Mouse (Mus musculus) liver, adult 10 weeks (tissue): ENCODE data around the gene Ckap2. TPM values are rescaled to one million over a fixed set of nuclear protein-coding genes. Genes with fewer than 3 reads are reported as not detected.

Experiments
- polyA plus RNA-seq: library from polyadenylated mRNA; stranded (reverse); fragments of 350-450 nt; fragmentation: Illumina TruSeq; extraction: RNeasy Lipid Tissue Mini Kit (QIAGEN cat#74804); gene quantifications from one replicate; pipeline ENCODE4 v1.2.3, GENCODE M21; 2014; ENCODE audit warnings: low read depth, low replicate concordance

Gene Ckap2
- not detected for polyA plus RNA-seq

DNA sequence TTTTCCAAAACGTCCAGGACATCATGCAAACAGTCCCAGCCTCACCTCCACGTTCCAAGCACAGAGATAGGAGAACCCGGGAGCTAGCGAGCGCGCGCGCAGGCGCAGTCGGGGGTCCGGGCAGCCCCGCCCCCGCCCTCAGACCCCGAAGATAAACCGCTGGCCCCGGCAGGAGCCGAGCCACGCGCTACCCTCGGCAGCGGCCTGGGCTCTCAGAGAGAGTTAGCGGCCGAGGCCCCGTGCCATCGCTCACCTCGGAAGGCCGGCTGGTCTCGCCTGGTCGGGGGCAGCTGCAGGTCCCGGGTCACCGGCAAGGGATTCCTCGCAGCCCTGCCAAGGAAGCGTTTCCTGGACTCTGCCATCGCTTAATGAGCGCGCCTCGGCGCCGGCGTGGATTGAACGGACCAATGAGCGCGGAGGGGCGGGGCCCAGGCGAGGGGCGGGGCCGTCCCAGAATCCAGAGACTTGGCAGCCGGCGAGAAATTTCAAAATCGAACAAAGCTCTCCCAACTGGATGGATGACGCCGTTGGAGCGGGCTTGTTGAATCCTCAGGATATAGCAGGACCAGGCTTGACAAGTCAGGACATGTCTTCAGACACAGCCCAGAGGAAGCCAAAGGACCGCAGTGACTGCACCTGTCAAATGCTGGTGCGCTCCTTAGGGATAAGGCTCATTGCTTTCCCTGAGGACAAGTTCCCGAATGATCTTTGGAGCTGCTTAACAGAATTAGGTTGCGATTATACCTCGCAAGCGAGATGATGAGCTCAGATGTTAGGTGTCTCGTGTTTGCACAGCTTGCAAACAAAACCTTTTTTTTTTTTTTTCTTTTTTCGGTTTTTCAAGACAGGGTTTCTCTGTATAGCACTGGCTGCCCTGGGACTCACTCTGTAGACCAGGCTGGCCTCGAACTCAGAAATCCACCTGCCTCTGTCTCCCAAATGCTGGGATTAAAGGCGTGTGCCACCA lies at the start of gene Ckap2:
Gene Ckap2 (minus strand): TSS at position 389 of the 967 bp plus-strand sequence.

DNA sequence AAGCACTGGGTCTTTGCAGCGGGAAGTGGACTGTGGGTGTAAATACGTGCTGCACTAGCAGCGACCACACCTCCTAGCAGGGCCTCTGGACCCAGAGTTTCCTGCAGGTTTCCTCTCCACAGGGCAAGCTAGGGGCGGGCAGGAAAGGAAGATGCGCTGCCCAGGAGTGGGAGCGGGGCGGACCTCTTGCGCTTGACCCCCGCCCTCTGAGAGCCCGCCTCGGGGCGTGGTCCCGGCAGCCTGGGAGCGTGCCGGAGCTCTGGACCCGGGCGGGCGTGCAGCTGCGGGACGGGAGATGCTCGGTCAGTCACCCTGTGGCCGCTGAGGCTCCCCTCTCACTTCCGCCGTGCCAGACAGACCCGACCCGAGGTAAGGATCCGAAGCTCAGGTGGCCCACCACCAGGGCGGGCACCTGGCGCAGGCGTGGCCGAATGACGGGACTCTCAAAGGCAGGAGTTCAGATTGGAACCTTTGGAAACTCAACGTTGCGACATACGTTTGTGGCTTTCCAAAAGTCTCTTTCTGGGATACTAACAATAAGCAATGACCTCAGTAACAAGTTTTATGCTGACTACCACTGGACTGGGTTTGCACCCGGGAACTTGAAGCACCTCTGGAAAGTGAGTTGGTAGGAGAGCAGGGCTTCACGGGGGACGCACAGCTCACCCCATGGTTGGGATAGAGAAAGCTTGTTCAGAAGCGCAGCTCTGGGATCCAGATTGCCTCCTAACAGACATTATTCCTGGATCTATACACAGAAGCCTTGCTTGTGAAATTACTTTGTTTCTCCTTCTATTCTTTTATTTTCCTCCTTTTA lies 41.6 kb upstream of the Ckap2 start, which contains the start of gene Thsd1:
Gene Thsd1 (plus strand): TSS at position 253 of the 817 bp plus-strand sequence.

DNA sequence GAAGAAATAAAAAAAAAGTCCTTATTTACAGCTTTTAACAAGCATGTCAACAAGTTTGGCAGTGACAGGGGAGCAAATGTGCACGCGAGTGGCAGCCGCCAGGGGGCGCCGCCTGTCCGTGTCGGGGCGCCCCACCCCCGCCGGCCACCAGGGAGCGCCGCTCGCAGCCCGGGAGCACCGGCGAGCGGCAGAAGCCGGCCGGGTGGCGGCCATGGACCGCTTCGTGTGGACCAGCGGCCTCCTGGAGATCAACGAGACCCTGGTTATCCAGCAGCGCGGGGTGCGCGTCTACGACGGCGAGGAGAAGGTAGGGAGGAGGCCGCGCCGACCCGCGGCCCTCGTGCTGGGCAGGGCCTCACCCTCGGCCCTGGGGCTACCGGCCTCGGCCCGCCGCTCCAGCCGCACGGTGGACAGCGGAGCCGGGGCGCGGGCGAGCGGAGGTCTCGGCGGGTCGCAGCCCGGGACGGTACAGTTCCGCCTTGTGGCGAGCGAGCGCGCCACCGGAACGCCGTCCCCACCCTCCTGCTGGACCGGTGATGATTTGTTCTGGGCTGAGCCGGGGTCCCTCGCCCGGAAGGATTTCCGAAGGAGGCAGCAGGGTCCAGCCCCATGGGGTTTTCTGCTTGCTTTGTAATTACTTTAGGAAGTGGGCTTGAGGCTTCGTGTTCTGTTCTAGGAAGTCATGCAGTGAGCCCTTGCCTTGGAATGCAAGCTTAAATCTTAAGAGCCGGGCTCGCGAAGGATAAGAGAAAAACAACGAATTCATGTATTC lies 7.2 kb upstream of the Ckap2 start, which contains the start of gene Vps36:
Gene Vps36 (plus strand): TSS at position 150 of the 772 bp plus-strand sequence.

DNA sequence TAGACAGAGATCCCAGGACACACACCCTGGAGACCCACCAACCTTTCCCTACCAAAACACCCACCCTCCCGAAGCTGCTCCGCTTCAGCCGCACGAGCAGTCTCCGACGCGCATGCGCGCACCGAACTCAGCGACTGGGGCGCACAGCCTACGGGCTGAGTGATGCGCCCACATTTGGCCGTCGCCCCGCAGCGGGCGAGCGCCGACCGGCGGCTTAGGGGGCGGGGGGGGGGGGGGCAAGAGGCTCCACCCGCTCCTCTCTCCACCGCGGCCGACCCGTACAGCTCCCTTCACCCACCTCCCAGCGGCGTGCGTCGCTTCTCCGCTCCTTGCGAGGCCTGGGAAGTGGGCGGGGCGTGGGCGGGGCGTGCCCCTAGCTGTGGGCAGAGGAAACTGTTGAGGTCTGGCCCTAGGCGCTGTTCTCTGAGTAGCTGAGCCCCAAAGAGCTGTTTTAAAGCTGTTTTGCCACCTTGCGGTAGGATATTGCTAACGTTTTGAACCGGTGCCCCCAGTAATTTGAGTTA lies 19.5 kb downstream of the Ckap2 start, which contains the start of gene Nek3:
Gene Nek3 (minus strand): TSS at position 356 of the 524 bp plus-strand sequence.

DNA sequence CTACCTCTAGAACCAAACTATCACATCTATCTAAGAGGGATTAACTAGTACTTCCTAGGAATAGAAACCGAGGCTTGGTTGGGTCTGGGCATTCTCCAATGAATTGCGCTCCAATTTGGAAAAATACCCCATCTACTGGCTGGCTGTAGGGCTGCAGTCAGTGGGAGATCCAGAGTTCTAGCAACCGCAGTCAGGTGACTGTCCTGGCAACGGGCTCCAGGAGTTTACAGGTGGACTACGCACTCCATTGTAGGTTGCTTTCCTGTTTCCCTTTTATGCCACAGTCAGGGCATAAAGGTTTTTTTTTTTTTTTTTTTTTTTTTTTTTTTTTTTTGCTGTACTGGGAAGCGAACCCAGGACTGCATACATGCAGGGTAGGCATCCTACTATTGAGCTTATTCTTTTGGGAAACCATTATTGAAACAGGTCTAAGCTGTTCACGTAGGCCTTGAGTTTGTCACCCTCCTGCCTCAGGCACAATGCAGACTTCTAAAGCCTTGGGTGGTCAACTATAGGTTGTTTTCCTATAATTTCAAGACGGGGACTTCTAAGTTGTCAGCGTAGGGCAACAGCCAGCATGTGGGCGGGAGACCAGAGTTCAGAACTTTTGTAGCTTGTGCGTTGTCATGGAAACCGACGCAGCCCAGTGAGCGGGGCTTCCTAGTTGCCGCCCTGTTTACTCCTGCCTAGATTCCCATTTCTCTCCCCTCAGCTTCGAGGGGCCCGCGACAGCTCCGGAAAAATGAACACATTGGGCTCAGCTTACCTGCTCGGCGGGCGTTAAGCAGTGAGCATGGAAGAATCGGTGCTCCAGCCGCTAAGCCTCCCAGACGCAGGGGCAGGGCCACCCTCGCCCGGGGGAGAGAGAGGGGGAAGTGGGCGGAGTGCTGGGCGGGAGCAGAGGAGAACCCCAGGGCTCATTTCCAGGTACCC lies 61.1 kb downstream of the Ckap2 start, which contains the start of gene Nek5:
Gene Nek5 (minus strand): TSS at position 834 of the 933 bp plus-strand sequence.

Other genes with a start within 250 kb of the Ckap2 start
- not detected for gene Defb35, start 247.5 kb downstream of the Ckap2 start, polyA plus RNA-seq
- gene Defb13, start 239.1 kb downstream of the Ckap2 start, polyA plus RNA-seq = not detected
- not detected for gene Fam90a1a, start 227.1 kb downstream of the Ckap2 start, polyA plus RNA-seq
- gene Ccdc70, start 216.0 kb downstream of the Ckap2 start, polyA plus RNA-seq = not detected
- 2.8 TPM for gene Atp7b, start 125.5 kb downstream of the Ckap2 start, polyA plus RNA-seq
- gene Alg11, start 125.1 kb downstream of the Ckap2 start, polyA plus RNA-seq = 26.8 TPM
- 0.56 TPM for gene Nek5, start 60.8 kb downstream of the Ckap2 start, polyA plus RNA-seq
- gene Nek3, start 19.4 kb downstream of the Ckap2 start, polyA plus RNA-seq = 1.1 TPM
- 19.4 TPM for gene Vps36, start 7.0 kb upstream of the Ckap2 start, polyA plus RNA-seq
- 0.98 TPM for gene Thsd1, start 41.5 kb upstream of the Ckap2 start, polyA plus RNA-seq
- not detected for gene Tpte, start 97.6 kb upstream of the Ckap2 start, polyA plus RNA-seq
- 280 TPM for gene Slc25a15, start 212.8 kb upstream of the Ckap2 start, polyA plus RNA-seq
- 44.0 TPM for gene Mrps31, start 225.5 kb upstream of the Ckap2 start, polyA plus RNA-seq